Mouse (Mus musculus): ENCODE data around the gene Gsdme. TPM values are rescaled to one million over a fixed set of nuclear protein-coding genes. Genes with fewer than 3 reads are reported as not detected.

The Gsdme gene
- polyA plus RNA-seq, 1 experiment from 2014 or later = 62.3 TPM

DNA sequence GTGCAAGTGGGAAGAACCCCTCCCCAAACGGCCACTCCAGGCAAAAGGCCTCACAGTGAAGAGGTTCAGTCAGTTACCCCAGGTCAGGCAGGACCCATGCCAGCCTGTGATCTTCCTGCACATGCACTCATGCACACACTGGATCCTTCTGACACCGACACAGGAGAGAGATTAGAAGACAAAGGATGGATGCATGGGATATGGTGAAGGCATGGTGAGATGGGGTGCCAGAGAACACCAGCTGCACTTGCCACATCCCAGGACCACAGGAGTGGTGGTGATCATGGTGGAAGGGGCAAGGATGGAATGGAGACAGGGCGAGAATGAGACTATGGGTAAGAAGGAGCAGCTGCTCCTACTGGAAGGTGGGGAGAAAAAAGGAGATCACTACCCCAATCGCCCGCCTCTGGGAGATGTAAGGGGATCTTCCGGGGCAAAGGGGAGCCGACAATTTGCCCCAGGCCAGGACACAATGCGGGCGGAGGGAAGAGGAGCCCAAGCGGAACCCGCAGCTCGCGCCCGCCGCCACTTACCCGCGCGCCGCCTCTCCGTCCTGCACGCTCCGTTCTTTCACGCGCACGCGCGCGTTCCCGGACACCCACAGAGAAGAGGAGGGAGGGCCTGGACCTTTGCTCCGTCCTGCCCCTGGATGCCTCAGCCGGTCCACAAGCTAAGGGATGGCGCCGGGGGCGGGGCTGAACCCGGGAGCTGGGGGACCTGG, 2.3 kb downstream of the Gsdme start:
- ATAC-seq (replicated peaks; ENCODE audit: low FRiP score) = peak; percentile 91
- H3K27me3 ChIP-seq (ENCODE audit: control insufficient read depth, insufficient read depth, low read length) = no peaks in the 10 kb centered on the region
- peak overlapping the region; percentile 71 for H3K9ac ChIP-seq (ENCODE audit: low read length)
- peak overlapping the region; percentile 46 for H3K4me3 ChIP-seq (ENCODE audit: low read depth, low read length)
- H3K4me2 ChIP-seq (ENCODE audit: low read depth, low read length, severe bottlenecking) = peak overlapping the region; percentile 71
- WGBS = 1% methylated on average over 35 of the region's 35 CpGs
- no peaks in the 10 kb centered on the region for H3K9me3 ChIP-seq (ENCODE audit: control insufficient read depth, low read length)
- no peaks in the 10 kb centered on the region for H3K36me3 ChIP-seq (ENCODE audit: control insufficient read depth, insufficient read depth, low read length)
- DNase-seq (ENCODE audit: low spot score) = peak; percentile 91
- no peak overlapping the region for H3K27ac ChIP-seq (ENCODE audit: low read depth, low read length)
- peaks cover 4% of the 10 kb centered on the region; the same call in 1 of the 2 replicates for H3K4me1 ChIP-seq (replicated peaks; ENCODE audit: control insufficient read depth, insufficient read depth, low read length)

DNA sequence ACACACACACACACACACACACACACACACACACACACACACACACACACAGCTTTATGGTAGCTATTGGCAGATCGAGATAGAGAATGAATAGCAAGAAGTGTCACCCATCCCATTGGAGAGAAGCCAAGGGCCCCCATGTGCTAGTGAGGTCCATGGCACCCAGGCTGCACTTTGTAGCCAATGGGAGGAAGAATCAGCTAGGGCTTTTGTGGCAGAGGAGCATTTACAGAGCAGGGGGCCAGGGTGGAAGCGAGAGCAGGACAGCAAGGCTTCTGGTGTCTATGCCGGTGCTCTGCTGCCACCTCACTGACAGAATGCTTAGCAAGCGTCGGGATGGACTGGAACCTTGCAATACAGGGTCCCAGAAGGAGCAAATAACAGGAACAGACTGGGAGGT, 8.3 kb downstream of the Gsdme start:
- Histone ChIP-seq H3K4me1 (replicated peaks; ENCODE audit: control insufficient read depth, insufficient read depth, low read length) (no peaks in the 10 kb centered on the region), H3K4me2 (ENCODE audit: low read depth, low read length, severe bottlenecking) (no peak overlapping the region), H3K27me3 (ENCODE audit: control insufficient read depth, insufficient read depth, low read length) (no peaks in the 10 kb centered on the region), H3K9ac (ENCODE audit: low read length) (no peak overlapping the region), H3K4me3 (ENCODE audit: low read depth, low read length) (no peak overlapping the region), H3K27ac (ENCODE audit: low read depth, low read length) (no peak overlapping the region), H3K9me3 (ENCODE audit: control insufficient read depth, low read length) (no peaks in the 10 kb centered on the region), H3K36me3 (ENCODE audit: control insufficient read depth, insufficient read depth, low read length) (no peaks in the 10 kb centered on the region)
- ATAC-seq (replicated peaks; ENCODE audit: low FRiP score) (no peak), DNase-seq (ENCODE audit: low spot score) (no peak)
- 84% methylated on average over 5 of the region's 5 CpGs for WGBS

DNA sequence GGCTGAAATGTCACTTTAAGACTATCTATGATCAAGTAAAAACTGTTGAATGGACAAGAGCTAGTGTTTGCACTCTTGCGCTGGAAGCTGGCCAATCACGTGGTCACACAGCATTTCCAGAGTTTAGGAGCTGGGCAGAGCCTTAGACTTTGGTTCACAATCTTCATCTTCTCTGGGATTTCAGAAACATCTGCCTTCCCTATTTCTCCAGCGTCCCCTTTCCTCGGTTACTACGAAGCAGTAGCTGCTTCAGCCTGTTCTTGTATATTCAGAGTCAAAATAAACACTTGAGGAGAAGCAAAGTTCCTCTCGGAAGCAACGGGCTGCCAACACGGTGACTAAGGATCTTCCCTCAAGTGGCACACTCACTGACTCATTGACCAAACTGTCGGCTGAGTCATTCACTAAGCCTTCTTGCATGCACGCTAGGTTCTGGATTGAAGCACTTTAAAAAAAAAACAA, 8.9 kb downstream of the Gsdme start:
- H3K4me3 ChIP-seq (ENCODE audit: low read depth, low read length) = no peak overlapping the region
- WGBS = 73% methylated on average over 10 of the region's 10 CpGs
- H3K27ac ChIP-seq (ENCODE audit: low read depth, low read length) = no peak overlapping the region
- H3K36me3 ChIP-seq (ENCODE audit: control insufficient read depth, insufficient read depth, low read length) = no peaks in the 10 kb centered on the region
- DNase-seq (ENCODE audit: low spot score) = no peak
- no peak for ATAC-seq (replicated peaks; ENCODE audit: low FRiP score)
- no peaks in the 10 kb centered on the region for H3K27me3 ChIP-seq (ENCODE audit: control insufficient read depth, insufficient read depth, low read length)
- H3K9ac ChIP-seq (ENCODE audit: low read length) = no peak overlapping the region
- no peaks in the 10 kb centered on the region for H3K9me3 ChIP-seq (ENCODE audit: control insufficient read depth, low read length)
- H3K4me2 ChIP-seq (ENCODE audit: low read depth, low read length, severe bottlenecking) = no peak overlapping the region
- H3K4me1 ChIP-seq (replicated peaks; ENCODE audit: control insufficient read depth, insufficient read depth, low read length) = no peaks in the 10 kb centered on the region

GRCm38 (mm10) chr6:50252690-50253089, 11.0 kb downstream of the Gsdme start:
- Histone ChIP-seq H3K4me1 (replicated peaks; ENCODE audit: control insufficient read depth, insufficient read depth, low read length) (no peaks in the 10 kb centered on the region), H3K27me3 (ENCODE audit: control insufficient read depth, insufficient read depth, low read length) (no peaks in the 10 kb centered on the region), H3K4me2 (ENCODE audit: low read depth, low read length, severe bottlenecking) (no peak overlapping the region), H3K36me3 (ENCODE audit: control insufficient read depth, insufficient read depth, low read length) (no peaks in the 10 kb centered on the region), H3K4me3 (ENCODE audit: low read depth, low read length) (no peak overlapping the region), H3K9me3 (ENCODE audit: control insufficient read depth, low read length) (no peaks in the 10 kb centered on the region), H3K27ac (ENCODE audit: low read depth, low read length) (no peak overlapping the region), H3K9ac (ENCODE audit: low read length) (no peak overlapping the region)
- no peak for ATAC-seq (replicated peaks; ENCODE audit: low FRiP score)
- WGBS = 86% methylated on average over 5 of the region's 5 CpGs
- DNase-seq (ENCODE audit: low spot score) = no peak

DNA sequence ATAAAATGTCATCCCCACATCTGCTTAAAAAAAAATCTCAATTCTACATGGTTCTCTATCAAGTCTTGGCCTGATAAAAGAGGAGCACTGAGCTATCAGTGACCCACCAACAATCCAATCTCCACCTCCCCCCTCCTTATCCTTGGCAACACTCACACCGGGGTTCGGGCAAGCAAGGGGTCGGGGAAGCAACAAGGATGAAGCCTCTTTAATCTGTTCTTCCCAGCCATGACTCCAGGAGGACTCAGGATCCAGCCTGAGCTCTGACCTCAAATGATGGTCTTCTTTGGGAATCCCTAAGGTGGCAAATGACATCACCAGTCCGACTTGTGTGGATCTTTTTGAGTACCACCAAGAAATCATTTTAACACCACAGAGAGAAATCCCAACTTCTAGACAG, 15.9 kb downstream of the Gsdme start:
- H3K27me3 ChIP-seq (ENCODE audit: control insufficient read depth, insufficient read depth, low read length) = no peaks in the 10 kb centered on the region
- WGBS = 87% methylated on average over 4 of the region's 4 CpGs

DNA sequence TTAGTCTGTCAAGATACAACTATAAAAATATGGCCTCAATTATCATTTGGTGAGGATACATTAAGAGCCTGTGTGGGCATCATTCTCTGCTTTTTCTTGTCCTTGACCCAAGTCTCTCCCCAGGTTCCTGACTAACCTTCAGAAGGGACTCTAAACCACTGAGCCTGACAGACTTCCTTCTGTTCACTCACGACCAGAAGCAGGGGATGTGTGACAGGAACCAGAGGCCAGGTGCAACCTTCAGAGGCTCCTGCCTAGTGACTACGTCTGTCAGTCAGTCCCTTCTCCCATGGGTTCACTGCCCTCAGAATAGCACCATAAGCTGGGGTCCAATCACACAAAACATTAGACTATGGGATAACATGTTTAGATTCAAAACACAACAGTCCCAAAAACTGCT, 16.3 kb downstream of the Gsdme start:
- no peak for DNase-seq (ENCODE audit: low spot score)
- Histone ChIP-seq H3K4me3 (ENCODE audit: low read depth, low read length) (no peak overlapping the region), H3K36me3 (ENCODE audit: control insufficient read depth, insufficient read depth, low read length) (no peaks in the 10 kb centered on the region), H3K9me3 (ENCODE audit: control insufficient read depth, low read length) (no peaks in the 10 kb centered on the region), H3K27ac (ENCODE audit: low read depth, low read length) (no peak overlapping the region), H3K27me3 (ENCODE audit: control insufficient read depth, insufficient read depth, low read length) (no peaks in the 10 kb centered on the region), H3K4me2 (ENCODE audit: low read depth, low read length, severe bottlenecking) (no peak overlapping the region), H3K9ac (ENCODE audit: low read length) (no peak overlapping the region), H3K4me1 (replicated peaks; ENCODE audit: control insufficient read depth, insufficient read depth, low read length) (no peaks in the 10 kb centered on the region)
- ATAC-seq (replicated peaks; ENCODE audit: low FRiP score) = no peak
- 77% methylated on average over 2 of the region's 2 CpGs for WGBS

More for the DNA sequence above, 15.9 kb downstream of the Gsdme start:
- Histone ChIP-seq H3K9ac (ENCODE audit: low read length) (no peak overlapping the region), H3K4me2 (ENCODE audit: low read depth, low read length, severe bottlenecking) (no peak overlapping the region), H3K36me3 (ENCODE audit: control insufficient read depth, insufficient read depth, low read length) (no peaks in the 10 kb centered on the region), H3K9me3 (ENCODE audit: control insufficient read depth, low read length) (no peaks in the 10 kb centered on the region), H3K27ac (ENCODE audit: low read depth, low read length) (no peak overlapping the region), H3K4me3 (ENCODE audit: low read depth, low read length) (no peak overlapping the region), H3K4me1 (replicated peaks; ENCODE audit: control insufficient read depth, insufficient read depth, low read length) (no peaks in the 10 kb centered on the region)
- ATAC-seq (replicated peaks; ENCODE audit: low FRiP score) (no peak), DNase-seq (ENCODE audit: low spot score) (no peak)

- WGBS = 84% methylated on average over 4 of the region's 4 CpGs
- ATAC-seq (replicated peaks; ENCODE audit: low FRiP score) (no peak), DNase-seq (ENCODE audit: low spot score) (no peak)
- H3K9me3 ChIP-seq (ENCODE audit: control insufficient read depth, low read length) = no peaks in the 10 kb centered on the region
- no peaks in the 10 kb centered on the region for H3K4me1 ChIP-seq (replicated peaks; ENCODE audit: control insufficient read depth, insufficient read depth, low read length)
- no peaks in the 10 kb centered on the region for H3K27me3 ChIP-seq (ENCODE audit: control insufficient read depth, insufficient read depth, low read length)
- no peak overlapping the region for H3K4me2 ChIP-seq (ENCODE audit: low read depth, low read length, severe bottlenecking)
- no peak overlapping the region for H3K27ac ChIP-seq (ENCODE audit: low read depth, low read length)
- H3K9ac ChIP-seq (ENCODE audit: low read length) = no peak overlapping the region
- no peak overlapping the region for H3K4me3 ChIP-seq (ENCODE audit: low read depth, low read length)
- no peaks in the 10 kb centered on the region for H3K36me3 ChIP-seq (ENCODE audit: control insufficient read depth, insufficient read depth, low read length)
These were observed 18.7 kb downstream of the Gsdme start for GRCm38 (mm10) chr6:50244967-50245366.

- Histone ChIP-seq H3K4me3 (ENCODE audit: low read depth, low read length) (no peak overlapping the region), H3K9ac (ENCODE audit: low read length) (no peak overlapping the region), H3K27me3 (ENCODE audit: control insufficient read depth, insufficient read depth, low read length) (no peaks in the 10 kb centered on the region), H3K27ac (ENCODE audit: low read depth, low read length) (no peak overlapping the region), H3K4me2 (ENCODE audit: low read depth, low read length, severe bottlenecking) (no peak overlapping the region), H3K36me3 (ENCODE audit: control insufficient read depth, insufficient read depth, low read length) (no peaks in the 10 kb centered on the region), H3K4me1 (replicated peaks; ENCODE audit: control insufficient read depth, insufficient read depth, low read length) (no peaks in the 10 kb centered on the region), H3K9me3 (ENCODE audit: control insufficient read depth, low read length) (no peaks in the 10 kb centered on the region)
- 89% methylated on average over 4 of the region's 4 CpGs for WGBS
- ATAC-seq (replicated peaks; ENCODE audit: low FRiP score) = no peak
- no peak for DNase-seq (ENCODE audit: low spot score)
These were observed 19.5 kb downstream of the Gsdme start for GRCm38 (mm10) chr6:50244126-50244525.

GRCm38 (mm10) chr6:50240437-50240836, 23.2 kb downstream of the Gsdme start:
- H3K27me3 ChIP-seq (ENCODE audit: control insufficient read depth, insufficient read depth, low read length) = no peaks in the 10 kb centered on the region
- DNase-seq (ENCODE audit: low spot score) (no peak), ATAC-seq (replicated peaks; ENCODE audit: low FRiP score) (no peak)
- no peaks in the 10 kb centered on the region for H3K9me3 ChIP-seq (ENCODE audit: control insufficient read depth, low read length)
- no peaks in the 10 kb centered on the region for H3K36me3 ChIP-seq (ENCODE audit: control insufficient read depth, insufficient read depth, low read length)
- H3K27ac ChIP-seq (ENCODE audit: low read depth, low read length) = no peak overlapping the region
- no peak overlapping the region for H3K9ac ChIP-seq (ENCODE audit: low read length)
- no peak overlapping the region for H3K4me3 ChIP-seq (ENCODE audit: low read depth, low read length)
- H3K4me1 ChIP-seq (replicated peaks; ENCODE audit: control insufficient read depth, insufficient read depth, low read length) = no peaks in the 10 kb centered on the region
- H3K4me2 ChIP-seq (ENCODE audit: low read depth, low read length, severe bottlenecking) = no peak overlapping the region
- WGBS = 85% methylated on average over 5 of the region's 5 CpGs

Data from forebrain, embryonic 11.5 days (tissue).